Mouse (Mus musculus) liver, adult 2 months (tissue): Measurements from ENCODE around the gene Ier2. TPM values are rescaled to one million over a fixed set of nuclear protein-coding genes. Genes with fewer than 3 reads are reported as not detected.

Source experiments
- DNase-seq: peaks from one replicate; pipeline ENCODE4 v3.0.0-alpha.2; 2011; ENCODE audit warnings: low read depth, low spot score; ENCODE audit errors: extremely low read depth
- H3K27ac ChIP-seq: fragments of 200-500 bp; replicated peaks from 2 replicates; pipeline ENCODE4 v1.5.1; 2012; ENCODE audit warnings: low read depth, mild to moderate bottlenecking, control low read depth, inconsistent platforms, low read length; ENCODE audit not compliant: insufficient read depth
- H3K27me3 ChIP-seq: fragments of 200-500 bp; 2 replicates; pipeline ENCODE4 v1.6.1; 2012; ENCODE audit warnings: mild to moderate bottlenecking, moderate library complexity, low read length, inconsistent platforms; ENCODE audit not compliant: control insufficient read depth, insufficient read depth
- H3K36me3 ChIP-seq: fragments of 200-500 bp; 2 replicates; pipeline ENCODE4 v1.6.1; 2012; ENCODE audit warnings: low read length, inconsistent platforms; ENCODE audit not compliant: control insufficient read depth, insufficient read depth
- H3K4me1 ChIP-seq: fragments of 200-500 bp; 2 replicates; pipeline ENCODE4 v1.6.1; 2011; ENCODE audit warnings: low read length; ENCODE audit not compliant: control insufficient read depth, insufficient read depth
- H3K4me3 ChIP-seq: fragments of 200-500 bp; 2 replicates; pipeline ENCODE4 v1.5.1; 2011; ENCODE audit warnings: low read depth, mild to moderate bottlenecking, control low read depth, low read length, moderate library complexity; ENCODE audit not compliant: insufficient read depth
- H3K79me2 ChIP-seq: fragments of 200-500 bp; 2 replicates; pipeline ENCODE4 v1.6.1; 2012; ENCODE audit warnings: inconsistent platforms, mild to moderate bottlenecking, low read length, moderate library complexity; ENCODE audit not compliant: control insufficient read depth, insufficient read depth
- H3K9ac ChIP-seq: fragments of 200-500 bp; 2 replicates; pipeline ENCODE4 v1.6.1; 2012; ENCODE audit warnings: low read depth, mild to moderate bottlenecking, control low read depth, inconsistent platforms, low read length
- CTCF ChIP-seq: fragments of 200-500 bp; IDR thresholded peaks from 2 replicates; pipeline ENCODE4 v1.5.1; 2011; ENCODE audit warnings: low read depth, low read length, control low read depth
- POLR2A ChIP-seq: fragments of 200-500 bp; IDR thresholded peaks from 2 replicates; pipeline ENCODE4 v1.6.1; 2011; ENCODE audit warnings: low read length, control low read depth; ENCODE audit not compliant: insufficient read depth; ENCODE audit errors: extremely low read depth
- WGBS: fragments of 180-500 bp; shearing (Covaris S2); methylation state at CpG from one replicate; pipeline ENCODE4 v1.1.7; 2018; 5-methylcytosine and 5-hydroxymethylcytosine counted together
- polyA plus RNA-seq: library from polyadenylated mRNA; depleted of rRNA; stranded (reverse); fragments of >200 nt; gene quantifications from 2 replicates; pipeline ENCODE4 v1.2.3, GENCODE M21; 2012
- total RNA-seq: library from RNA; depleted of rRNA; stranded (reverse); fragments of >200 nt; gene quantifications from 2 replicates; pipeline ENCODE4 v1.2.3, GENCODE M21; 2014

Ier2 gene
- total and polyA plus RNA-seq, 2 experiments: 12.0 to 13.1 TPM

GRCm38 (mm10) chr8:84695140-84695539, 32.5 kb upstream of the Ier2 start:
- Histone ChIP-seq H3K4me1 (peaks cover 13% of the 10 kb centered on the region), H3K79me2 (no peaks in the 10 kb centered on the region; the same call in 1 of the 2 replicates), H3K27me3 (no peaks in the 10 kb centered on the region), H3K36me3 (peaks cover 9% of the 10 kb centered on the region), H3K9ac (no peak overlapping the region), H3K4me3 (no peak overlapping the region), H3K27ac (no peak overlapping the region)
- 94% methylated on average over 6 of the region's 6 CpGs for WGBS
- DNase-seq: no peak
- TF ChIP-seq POLR2A (no peak), CTCF (no peak)

DNA sequence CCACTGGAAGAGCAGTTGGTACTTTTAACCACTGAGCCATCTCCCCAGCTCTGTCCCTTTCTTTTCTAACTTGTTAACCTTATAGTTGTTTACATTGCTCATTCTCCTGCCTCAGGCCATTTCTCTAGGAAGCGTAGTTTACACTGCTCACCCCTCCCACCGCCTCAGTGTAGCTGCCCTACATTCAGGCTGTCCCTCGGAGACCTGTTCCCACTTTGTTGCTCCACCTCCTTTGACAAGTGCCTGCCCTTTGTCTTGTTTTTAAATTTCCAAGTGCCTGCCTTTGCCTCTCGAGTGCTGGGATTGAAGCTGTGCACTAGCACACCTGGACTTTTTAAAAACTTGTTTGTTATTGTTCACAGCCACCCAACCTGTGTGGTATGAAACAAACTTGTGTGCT, 30.7 kb upstream of the Ier2 start:
- peaks cover 7% of the 10 kb centered on the region; the same call in 1 of the 2 replicates for H3K79me2 ChIP-seq
- H3K27ac ChIP-seq: no peak overlapping the region
- no peak overlapping the region for H3K4me3 ChIP-seq
- TF ChIP-seq CTCF: no peak
- TF ChIP-seq POLR2A: no peak
- no peak overlapping the region for H3K9ac ChIP-seq
- H3K4me1 ChIP-seq: peaks cover 8% of the 10 kb centered on the region
- DNase-seq: no peak
- H3K36me3 ChIP-seq: peaks cover 9% of the 10 kb centered on the region
- 89% methylated on average over 4 of the region's 4 CpGs for WGBS
- H3K27me3 ChIP-seq: no peaks in the 10 kb centered on the region

GRCm38 (mm10) chr8:84689091-84689915, 26.7 kb upstream of the Ier2 start:
- peaks cover 4% of the 10 kb centered on the region for H3K36me3 ChIP-seq
- TF ChIP-seq CTCF: no peak
- TF ChIP-seq POLR2A: no peak
- H3K27me3 ChIP-seq: no peaks in the 10 kb centered on the region
- H3K27ac ChIP-seq: peak overlapping the region; percentile 42; the same call in 1 of the 2 replicates
- peak overlapping the region; percentile 79 for H3K4me3 ChIP-seq
- peaks cover 31% of the 10 kb centered on the region for H3K79me2 ChIP-seq
- DNase-seq: peak; percentile 88
- peaks cover 17% of the 10 kb centered on the region for H3K4me1 ChIP-seq
- WGBS: under 1% methylated on average over 47 of the region's 47 CpGs
- peak overlapping the region; percentile 86 for H3K9ac ChIP-seq

GRCm38 (mm10) chr8:84687705-84688100, 25.1 kb upstream of the Ier2 start, which contains the start of gene Nacc1:
Gene Nacc1, minus strand, starts transcription at chr8:84687862.
- DNase-seq: peak; percentile 77
- Histone ChIP-seq H3K36me3 (peaks cover 4% of the 10 kb centered on the region), H3K27me3 (no peaks in the 10 kb centered on the region), H3K4me1 (peaks cover 17% of the 10 kb centered on the region), H3K79me2 (peaks cover 31% of the 10 kb centered on the region), H3K9ac (peak within 1 kb of the TSS; percentile 88), H3K4me3 (peak within 1 kb of the TSS; percentile 85), H3K27ac (peak within 1 kb of the TSS; percentile 49; the same call in 1 of the 2 replicates)
- TF ChIP-seq POLR2A: 0 out of 2 replicates have a peak, but pooled peaks have one; percentile 39
- TF ChIP-seq CTCF: peak; percentile 26; the same call in 1 of the 2 replicates
- WGBS: under 1% methylated on average over 34 of the region's 37 CpGs

DNA sequence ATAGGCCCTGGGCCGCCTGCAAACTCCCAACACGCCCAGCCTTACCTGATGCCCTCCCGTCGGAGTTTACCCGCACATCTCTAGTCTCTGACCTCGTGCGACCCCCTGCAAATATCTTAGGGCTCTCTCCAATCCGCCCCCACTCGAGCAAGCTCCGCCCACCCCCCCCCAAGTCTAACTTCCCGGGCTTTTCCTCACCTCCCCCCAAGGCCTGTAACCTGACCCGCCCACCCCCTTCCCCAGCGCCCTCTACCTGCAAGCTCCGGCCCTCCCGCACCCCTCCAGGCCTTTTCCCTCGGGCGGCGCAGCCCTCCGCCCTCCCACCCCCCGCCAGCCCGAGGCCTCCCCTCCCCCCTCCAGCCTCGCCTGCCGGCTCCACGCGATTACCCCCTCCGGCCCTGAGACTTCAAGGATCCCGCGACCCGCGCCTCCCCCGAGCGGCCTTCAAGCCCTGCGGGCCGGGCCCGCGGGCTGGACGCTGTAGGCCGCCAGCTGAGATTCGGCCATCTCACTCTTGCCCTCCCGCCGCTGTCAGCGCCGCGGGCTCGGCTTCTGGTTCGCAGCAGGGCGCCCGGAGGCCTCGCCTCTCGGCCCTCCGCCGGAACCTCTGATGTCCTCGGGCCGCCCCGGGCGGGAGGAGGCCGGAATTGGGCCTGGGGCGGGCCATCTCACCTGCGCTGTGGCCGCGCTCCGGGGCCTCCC, 24.5 kb upstream of the Ier2 start:
- no peak for TF ChIP-seq POLR2A
- peak; percentile 9; the same call in 1 of the 2 replicates for TF ChIP-seq CTCF
- WGBS: 1% methylated on average over 52 of the region's 62 CpGs

More for the DNA sequence above, 24.5 kb upstream of the Ier2 start:
- Histone ChIP-seq H3K36me3 (peaks cover 2% of the 10 kb centered on the region), H3K27ac (peak overlapping the region; percentile 49; the same call in 1 of the 2 replicates), H3K9ac (peak overlapping the region; percentile 88), H3K27me3 (no peaks in the 10 kb centered on the region), H3K79me2 (peaks cover 31% of the 10 kb centered on the region), H3K4me1 (peaks cover 20% of the 10 kb centered on the region), H3K4me3 (peak overlapping the region; percentile 85)
- DNase-seq: no peak
